Mouse (Mus musculus): Measurements from ENCODE around the gene Gm17720. TPM values are rescaled to one million over a fixed set of nuclear protein-coding genes. Genes with fewer than 3 reads are reported as not detected.
A peak's percentile ranks its signal among the peaks of the same experiment; 100 is the strongest.

The Gm17720 gene
- not detected in 2 replicates for polyA plus RNA-seq (2016; fragmentation: Nextera tagmentation; extraction: Ambion mirVana)

DNA sequence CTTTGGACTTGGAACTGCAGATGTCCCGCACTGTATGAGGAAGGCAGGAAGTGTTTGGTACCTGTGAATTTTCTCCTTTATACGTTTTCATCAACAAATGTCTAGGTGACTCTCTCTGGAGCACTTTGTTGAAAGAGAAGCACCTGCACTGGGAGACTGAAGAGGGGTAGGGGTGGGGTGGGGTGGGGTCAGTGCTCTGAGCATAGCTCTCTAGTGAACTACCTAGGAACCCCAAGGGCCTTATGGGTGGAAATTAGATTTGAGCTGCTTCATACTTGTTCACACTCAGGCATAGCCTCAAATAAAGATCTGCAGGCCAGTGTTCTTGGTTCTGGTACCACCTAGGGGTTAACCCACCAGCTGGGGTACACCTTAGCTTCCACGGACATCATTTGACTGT is at the start of gene Gm17720:
TSS of gene Gm17720 (minus strand) at position 101 of the 400 bp plus-strand sequence.
- ATAC-seq (ENCODE audit: low FRiP score, low read depth) = no peak
- WGBS = 83% methylated on average over 3 of the region's 3 CpGs

DNA sequence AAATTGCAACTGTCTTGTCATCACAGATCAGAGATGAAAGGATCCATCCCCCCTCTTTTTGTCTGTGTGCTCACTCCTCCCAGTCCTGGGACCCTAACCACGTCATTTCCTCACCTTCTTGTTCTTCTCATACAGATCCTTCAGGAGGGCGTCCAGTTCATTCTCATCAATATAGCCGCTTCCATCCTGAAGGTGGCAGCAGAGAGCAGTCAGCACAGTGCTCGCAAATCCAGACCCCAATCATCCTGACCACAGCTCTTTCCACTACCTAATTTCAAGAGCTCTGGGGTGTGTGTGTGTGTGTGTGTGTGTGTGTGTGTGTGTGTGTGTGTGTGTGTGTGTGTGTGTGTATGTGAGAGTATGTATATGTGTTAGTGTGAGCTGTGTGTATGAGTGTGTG is 43.0 kb upstream of the Gm17720 start:
- no peaks in the 10 kb centered on the region for H3K9me3 ChIP-seq
- WGBS = under 1% methylated on average over 4 of the region's 4 CpGs
- H3K4me2 ChIP-seq (replicated peaks) = no peak overlapping the region
- ATAC-seq (ENCODE audit: low FRiP score, low read depth) = 0 out of 2 replicates have a peak, but pooled peaks have one; percentile 44
- no peak overlapping the region for H3K4me3 ChIP-seq
- H3K27me3 ChIP-seq (replicated peaks) = no peaks in the 10 kb centered on the region
- H3K4me1 ChIP-seq = no peaks in the 10 kb centered on the region
- no peaks in the 10 kb centered on the region for H3K36me3 ChIP-seq
- H3K27ac ChIP-seq = no peak overlapping the region
- H3K9ac ChIP-seq = no peak overlapping the region

More for the DNA sequence above, at the start of gene Gm17720:
- no peaks in the 10 kb centered on the region for H3K36me3 ChIP-seq
- H3K27ac ChIP-seq = no peak within 1 kb of the TSS
- H3K27me3 ChIP-seq (replicated peaks) = no peaks in the 10 kb centered on the region
- no peak within 1 kb of the TSS for H3K4me3 ChIP-seq
- no peak within 1 kb of the TSS for H3K9ac ChIP-seq
- H3K9me3 ChIP-seq = no peaks in the 10 kb centered on the region
- no peaks in the 10 kb centered on the region for H3K4me1 ChIP-seq
- no peak within 1 kb of the TSS for H3K4me2 ChIP-seq (replicated peaks)

DNA sequence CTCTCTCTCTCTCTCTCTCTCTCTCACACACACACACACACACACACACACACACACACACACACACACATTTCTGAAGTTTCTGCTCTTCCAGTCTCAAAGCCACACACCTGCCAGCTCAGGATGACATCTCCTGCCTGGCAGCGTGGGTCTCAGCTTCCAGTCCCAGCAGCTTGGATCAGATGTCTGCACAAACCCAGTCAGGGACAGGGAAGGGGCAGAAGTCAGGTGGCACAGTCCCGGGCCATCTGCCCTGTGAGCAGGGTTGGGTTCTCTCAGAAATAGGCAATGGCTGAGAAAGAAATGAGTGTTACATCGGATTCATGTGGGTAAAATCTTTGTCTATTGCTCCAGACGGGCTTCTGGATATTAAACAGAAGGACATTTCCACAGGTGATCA is 38.2 kb upstream of the Gm17720 start:
- ATAC-seq (ENCODE audit: low FRiP score, low read depth) = no peak
- H3K27me3 ChIP-seq (replicated peaks) = no peaks in the 10 kb centered on the region
- H3K4me2 ChIP-seq (replicated peaks) = no peak overlapping the region
- H3K4me1 ChIP-seq = no peaks in the 10 kb centered on the region
- H3K27ac ChIP-seq = no peak overlapping the region
- no peaks in the 10 kb centered on the region for H3K9me3 ChIP-seq
- WGBS = 77% methylated on average over 4 of the region's 4 CpGs
- no peaks in the 10 kb centered on the region for H3K36me3 ChIP-seq
- H3K4me3 ChIP-seq = no peak overlapping the region
- H3K9ac ChIP-seq = no peak overlapping the region

DNA sequence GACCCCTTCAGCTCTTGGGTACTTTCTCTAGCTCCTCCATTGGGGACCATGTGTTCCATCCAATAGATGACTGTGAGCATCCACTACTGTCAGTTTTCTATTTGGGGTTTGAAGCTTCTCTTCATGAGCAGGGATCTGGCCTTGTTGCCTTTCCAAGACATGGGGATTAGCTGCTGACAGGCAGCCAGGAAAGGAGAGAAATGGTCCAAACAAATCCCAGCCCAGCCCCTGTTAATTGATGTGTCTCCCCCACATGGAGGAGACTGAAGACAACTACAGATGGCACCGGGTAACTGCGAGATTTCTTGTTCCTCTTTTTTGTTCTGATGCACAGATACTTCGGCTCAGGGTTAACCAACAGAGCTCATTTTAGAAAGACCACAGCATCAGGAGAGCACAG is 37.6 kb upstream of the Gm17720 start:
- 82% methylated on average over 3 of the region's 3 CpGs for WGBS
- Histone ChIP-seq H3K9ac (no peak overlapping the region), H3K4me2 (replicated peaks) (no peak overlapping the region)

DNA sequence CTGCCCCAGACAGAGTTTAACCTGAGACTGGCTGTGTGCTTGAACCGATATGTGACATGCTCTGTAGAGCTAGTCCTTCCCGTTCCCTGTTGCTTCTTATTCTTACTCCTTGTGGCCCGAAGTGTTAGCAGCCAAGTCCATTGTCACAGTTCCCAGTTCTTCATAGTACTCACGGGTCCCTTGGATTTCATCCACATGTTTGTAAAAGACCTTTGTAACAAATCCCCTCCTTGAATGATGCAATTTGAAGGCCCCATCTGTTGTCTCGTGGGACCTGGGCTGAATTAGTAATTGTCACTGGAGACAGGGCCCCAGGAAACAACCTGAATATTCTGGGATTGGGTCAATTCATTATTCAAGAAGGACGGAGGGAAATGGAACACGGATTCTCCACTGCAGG is 33.0 kb upstream of the Gm17720 start:
- 75% methylated on average over 7 of the region's 7 CpGs for WGBS
- Histone ChIP-seq H3K4me2 (replicated peaks) (no peak overlapping the region), H3K9ac (no peak overlapping the region), H3K27ac (no peak overlapping the region), H3K4me3 (no peak overlapping the region), H3K4me1 (no peaks in the 10 kb centered on the region), H3K9me3 (no peaks in the 10 kb centered on the region), H3K36me3 (no peaks in the 10 kb centered on the region), H3K27me3 (replicated peaks) (no peaks in the 10 kb centered on the region)
- no peak for ATAC-seq (ENCODE audit: low FRiP score, low read depth)

More for the DNA sequence above, 37.6 kb upstream of the Gm17720 start:
- no peak for ATAC-seq (ENCODE audit: low FRiP score, low read depth)
- no peaks in the 10 kb centered on the region for H3K4me1 ChIP-seq
- H3K27ac ChIP-seq = no peak overlapping the region
- H3K4me3 ChIP-seq = no peak overlapping the region
- H3K27me3 ChIP-seq (replicated peaks) = no peaks in the 10 kb centered on the region
- H3K36me3 ChIP-seq = no peaks in the 10 kb centered on the region
- H3K9me3 ChIP-seq = no peaks in the 10 kb centered on the region

DNA sequence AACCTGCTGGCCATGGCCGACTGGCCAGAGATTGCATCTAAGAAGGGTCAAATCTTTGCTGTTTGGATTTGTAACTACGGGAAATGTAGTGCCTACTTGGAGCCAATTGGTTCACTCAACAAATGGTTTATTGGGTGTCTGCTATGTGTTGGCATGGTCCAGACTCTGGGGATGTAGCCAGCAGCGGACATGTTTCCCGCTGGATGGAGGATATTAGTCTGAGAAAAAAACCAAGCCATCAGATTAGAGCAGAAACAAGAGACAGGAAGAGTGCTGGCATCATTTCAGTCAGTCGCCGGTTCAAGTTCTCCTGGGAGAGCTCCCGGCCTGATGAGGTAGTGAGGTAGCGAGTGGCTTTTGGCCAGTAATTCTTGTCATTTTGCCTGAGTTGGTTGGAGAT is 31.7 kb upstream of the Gm17720 start:
- H3K4me2 ChIP-seq (replicated peaks) = no peak overlapping the region
- no peak overlapping the region for H3K9ac ChIP-seq
- H3K4me3 ChIP-seq = no peak overlapping the region
- H3K9me3 ChIP-seq = no peaks in the 10 kb centered on the region
- H3K27ac ChIP-seq = no peak overlapping the region
- ATAC-seq (ENCODE audit: low FRiP score, low read depth) = no peak
- WGBS = 92% methylated on average over 8 of the region's 8 CpGs
- no peaks in the 10 kb centered on the region for H3K36me3 ChIP-seq
- H3K4me1 ChIP-seq = no peaks in the 10 kb centered on the region
- no peaks in the 10 kb centered on the region for H3K27me3 ChIP-seq (replicated peaks)

DNA sequence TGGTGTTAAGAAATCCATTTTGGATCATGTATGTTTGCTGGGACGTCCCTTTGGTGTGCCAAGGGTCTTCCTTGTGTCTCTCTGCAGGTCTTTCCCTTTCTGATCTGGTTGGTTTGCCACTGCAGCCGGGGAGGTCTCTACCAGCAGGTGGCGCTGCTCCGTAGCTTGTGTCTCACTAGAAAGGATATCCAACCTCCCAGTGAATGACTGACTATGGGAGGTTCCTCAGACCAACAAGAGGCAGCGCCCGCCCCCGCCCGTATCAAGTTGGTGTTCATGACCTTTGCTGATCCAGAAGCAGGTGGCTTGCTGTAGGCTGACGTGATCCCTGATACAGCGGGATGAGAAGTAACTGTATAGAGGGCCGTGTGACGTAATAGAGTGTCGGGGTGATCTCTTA is 28.0 kb upstream of the Gm17720 start:
- Histone ChIP-seq H3K4me1 (no peaks in the 10 kb centered on the region), H3K9ac (no peak overlapping the region), H3K27ac (no peak overlapping the region), H3K9me3 (no peaks in the 10 kb centered on the region), H3K27me3 (replicated peaks) (no peaks in the 10 kb centered on the region), H3K4me3 (no peak overlapping the region), H3K36me3 (no peaks in the 10 kb centered on the region), H3K4me2 (replicated peaks) (peak overlapping the region; percentile 20; the same call in 1 of the 2 replicates)
- 30% methylated on average over 13 of the region's 13 CpGs for WGBS
- ATAC-seq (ENCODE audit: low FRiP score, low read depth) = no peak

DNA sequence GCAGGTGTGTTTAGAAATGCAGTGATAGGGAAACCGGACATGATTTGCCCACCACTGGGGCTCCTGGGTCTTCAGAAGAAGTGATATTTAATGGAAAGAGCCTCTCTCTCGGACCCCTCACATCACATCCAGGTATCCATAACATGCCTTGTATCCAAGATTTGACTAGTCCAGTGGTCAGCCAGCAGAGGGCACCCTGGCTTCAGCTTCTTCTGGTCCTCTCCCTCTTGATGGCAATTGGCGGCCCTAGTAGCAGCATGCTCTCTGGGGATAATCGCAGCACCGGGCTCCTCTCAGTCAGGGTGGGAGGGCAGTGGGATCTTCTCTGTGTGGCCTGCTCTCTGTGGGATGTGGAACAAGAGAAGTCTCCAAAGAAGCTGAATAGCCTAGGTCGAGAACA is 17.2 kb upstream of the Gm17720 start:
- no peak overlapping the region for H3K4me3 ChIP-seq
- no peaks in the 10 kb centered on the region for H3K4me1 ChIP-seq
- H3K36me3 ChIP-seq = no peaks in the 10 kb centered on the region
- no peak overlapping the region for H3K27ac ChIP-seq
- no peak for ATAC-seq (ENCODE audit: low FRiP score, low read depth)
- no peak overlapping the region for H3K4me2 ChIP-seq (replicated peaks)
- H3K27me3 ChIP-seq (replicated peaks) = no peaks in the 10 kb centered on the region; the same call in 1 of the 2 replicates
- WGBS = 43% methylated on average over 6 of the region's 6 CpGs
- H3K9ac ChIP-seq = no peak overlapping the region
- H3K9me3 ChIP-seq = no peaks in the 10 kb centered on the region

DNA sequence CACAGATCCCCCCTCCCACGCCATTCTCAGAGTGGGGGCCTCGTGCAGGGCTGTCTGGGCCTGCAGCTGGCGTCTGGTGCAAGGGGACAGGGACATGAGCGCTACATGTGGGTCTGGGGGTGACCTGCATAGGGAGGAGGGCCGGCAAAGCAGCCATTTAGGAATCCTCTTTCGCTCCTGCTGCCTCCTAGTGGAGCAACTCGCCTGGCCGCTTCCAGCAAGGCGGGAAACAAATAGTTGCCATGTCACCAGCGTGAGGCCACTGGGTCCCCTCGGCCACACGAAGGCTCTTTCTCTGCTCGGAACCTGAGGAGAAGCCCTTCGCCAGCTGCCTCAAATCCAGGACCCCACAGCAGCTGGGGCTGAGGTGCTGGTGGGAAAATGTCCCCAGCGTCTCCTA is 877 bp downstream of the Gm17720 start:
- Histone ChIP-seq H3K9me3 (no peaks in the 10 kb centered on the region), H3K36me3 (no peaks in the 10 kb centered on the region), H3K27me3 (replicated peaks) (no peaks in the 10 kb centered on the region), H3K4me2 (replicated peaks) (no peak overlapping the region), H3K4me3 (no peak overlapping the region), H3K4me1 (no peaks in the 10 kb centered on the region), H3K27ac (no peak overlapping the region), H3K9ac (no peak overlapping the region)
- 87% methylated on average over 15 of the region's 15 CpGs for WGBS
- no peak for ATAC-seq (ENCODE audit: low FRiP score, low read depth)

DNA sequence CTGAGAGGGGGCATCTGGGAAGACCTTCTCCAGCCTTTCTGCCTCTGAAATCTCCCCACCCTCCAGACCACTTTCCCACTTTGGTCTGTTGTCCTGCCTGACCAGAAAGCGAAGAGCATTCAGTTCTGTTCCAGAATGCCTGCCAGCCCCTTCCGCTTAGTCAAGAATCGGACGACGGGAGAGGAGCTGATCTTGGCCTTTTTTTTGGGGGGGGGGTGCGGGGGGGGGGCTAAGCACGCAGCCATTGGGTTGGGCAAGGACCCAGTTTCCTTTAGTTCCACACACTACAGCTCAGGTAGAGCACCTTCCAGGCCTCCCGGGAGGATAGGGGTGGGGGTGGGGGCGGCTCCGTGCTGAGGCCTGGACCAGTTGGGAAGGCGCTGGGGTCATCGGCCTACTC is 1.6 kb downstream of the Gm17720 start, which contains the start of gene Gm21964:
TSS of gene Gm21964 (plus strand) at position 301 of the 400 bp plus-strand sequence.
- ATAC-seq (ENCODE audit: low FRiP score, low read depth) = no peak
- Histone ChIP-seq H3K4me1 (no peaks in the 10 kb centered on the region), H3K4me2 (replicated peaks) (no peak within 1 kb of the TSS), H3K27me3 (replicated peaks) (no peaks in the 10 kb centered on the region), H3K36me3 (no peaks in the 10 kb centered on the region), H3K9me3 (no peaks in the 10 kb centered on the region), H3K27ac (no peak within 1 kb of the TSS), H3K4me3 (no peak within 1 kb of the TSS), H3K9ac (no peak within 1 kb of the TSS)
- WGBS = 85% methylated on average over 12 of the region's 12 CpGs

DNA sequence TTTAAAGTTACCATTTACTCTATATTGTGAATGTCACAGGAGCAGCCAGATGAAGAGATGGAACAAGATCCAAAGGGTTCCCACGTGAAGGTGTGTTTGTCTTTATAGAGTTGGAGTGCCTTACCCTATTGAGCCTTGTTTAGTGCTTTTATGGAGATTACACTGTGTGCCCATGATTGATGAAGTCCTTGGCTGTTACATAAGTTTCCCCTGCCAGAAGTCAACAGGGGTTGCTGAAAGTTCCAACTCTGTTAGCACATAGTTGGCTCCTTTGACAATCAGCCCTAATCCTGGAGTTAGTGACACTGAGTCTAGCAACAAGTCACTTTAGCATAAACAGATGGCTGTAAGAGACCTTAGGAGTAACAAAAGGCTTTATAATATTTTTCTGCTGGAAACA is 10.7 kb downstream of the Gm17720 start:
- peaks cover 30% of the 10 kb centered on the region for H3K36me3 ChIP-seq
- H3K9ac ChIP-seq = no peak overlapping the region
- H3K4me3 ChIP-seq = no peak overlapping the region
- peaks cover 20% of the 10 kb centered on the region for H3K9me3 ChIP-seq
- H3K4me1 ChIP-seq = no peaks in the 10 kb centered on the region
- H3K27me3 ChIP-seq (replicated peaks) = no peaks in the 10 kb centered on the region
- no peak overlapping the region for H3K4me2 ChIP-seq (replicated peaks)
- ATAC-seq (ENCODE audit: low FRiP score, low read depth) = no peak
- WGBS = 71% methylated on average over 1 of the region's 1 CpGs
- H3K27ac ChIP-seq = no peak overlapping the region

DNA sequence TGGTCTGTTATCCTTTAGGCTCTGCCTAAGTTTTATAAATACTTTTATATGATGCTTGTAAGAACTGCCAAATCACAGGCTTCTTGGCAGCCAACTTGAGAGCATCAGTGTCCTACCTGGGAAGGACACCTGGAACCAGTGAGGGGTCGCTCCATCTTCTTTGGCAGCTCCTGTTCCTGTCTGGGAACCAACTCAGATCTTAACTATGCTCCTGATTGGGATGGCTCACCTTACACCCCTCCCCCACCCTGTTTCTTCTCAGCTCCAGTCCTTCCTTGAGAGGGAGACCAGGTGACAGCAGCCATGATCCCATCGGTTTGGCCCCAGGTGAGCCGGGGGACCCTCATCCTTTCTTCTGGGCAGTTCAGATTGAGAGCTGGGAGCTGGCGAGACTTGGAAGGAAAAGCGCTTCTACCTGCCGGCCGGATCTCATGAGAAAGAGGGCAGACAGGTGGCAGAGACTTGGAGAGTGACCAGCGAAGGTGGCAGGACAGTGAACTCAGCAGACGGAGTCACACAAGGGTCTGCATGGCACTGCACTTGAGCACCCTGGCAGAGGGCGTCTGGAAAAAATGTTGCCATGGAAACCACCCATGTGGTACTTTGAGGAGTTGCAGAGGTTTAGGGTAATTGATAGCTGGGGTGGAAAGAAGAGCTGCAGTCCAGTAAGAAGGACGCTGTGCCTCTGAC is 20.0 kb downstream of the Gm17720 start:
- Histone ChIP-seq H3K27ac (no peak overlapping the region), H3K4me3 (no peak overlapping the region), H3K36me3 (peaks cover 41% of the 10 kb centered on the region), H3K4me2 (replicated peaks) (no peak overlapping the region), H3K27me3 (replicated peaks) (no peaks in the 10 kb centered on the region), H3K9ac (no peak overlapping the region), H3K4me1 (peaks cover 8% of the 10 kb centered on the region), H3K9me3 (0 out of 2 replicates have a peak, but pooled peaks cover 6% of the 10 kb centered on the region)
- 79% methylated on average over 11 of the region's 11 CpGs for WGBS
- ATAC-seq (ENCODE audit: low FRiP score, low read depth) = no peak

Data from neural tube, embryonic 12.5 days (tissue).